Mouse (Mus musculus): ENCODE measurements around the gene Epb41l3. TPM values are rescaled to one million over a fixed set of nuclear protein-coding genes. Genes with fewer than 3 reads are reported as not detected.

Gene Epb41l3
- polyA plus RNA-seq, 1 experiment: 41.4 TPM

DNA sequence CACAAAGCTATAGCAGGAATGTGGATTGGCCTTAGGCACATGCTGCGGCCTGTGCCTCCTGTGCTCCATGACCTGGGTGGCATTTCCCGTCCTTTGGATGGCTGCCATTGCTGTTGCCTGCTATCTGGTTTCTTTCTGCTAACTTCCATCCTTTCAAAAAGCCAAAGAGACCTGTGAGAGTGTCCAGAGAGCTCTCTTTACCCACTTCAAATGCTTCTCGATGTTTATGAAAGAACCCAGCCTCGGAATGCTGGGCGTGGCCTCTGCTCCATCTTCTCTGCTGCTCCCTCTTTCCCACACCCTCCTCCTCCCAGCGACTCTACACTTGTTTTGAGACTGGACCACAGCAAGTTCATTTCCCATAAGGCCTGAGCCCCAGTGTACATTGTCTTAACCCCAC is 120.3 kb downstream of the Epb41l3 start:
- Histone ChIP-seq H3K79me3 (ENCODE audit: low read depth) (peaks cover 20% of the 10 kb centered on the region), H3K36me3 (ENCODE audit: control insufficient read depth, insufficient read depth) (no peaks in the 10 kb centered on the region), H3K27me3 (ENCODE audit: control insufficient read depth, insufficient read depth, insufficient read length) (no peaks in the 10 kb centered on the region), H3K4me3 (ENCODE audit: insufficient read depth, poor library complexity, severe bottlenecking) (no peak overlapping the region), H3ac (ENCODE audit: control insufficient read depth, insufficient read length, low read depth) (no peak overlapping the region), H3K79me2 (ENCODE audit: control insufficient read depth, insufficient read depth) (peaks cover 67% of the 10 kb centered on the region)
- TF ChIP-seq USF1 (IDR thresholded peaks at IDR 0.05; ENCODE audit: low read depth) (no peak), CTCF (IDR thresholded peaks at IDR 0.05; ENCODE audit: control insufficient read depth, insufficient read depth, insufficient read length) (no peak), FOSL1 (IDR thresholded peaks at IDR 0.05; ENCODE audit: insufficient read depth, low read length, poor library complexity, severe bottlenecking) (no peak), MAX (IDR thresholded peaks at IDR 0.05) (no peak), CEBPB (IDR thresholded peaks at IDR 0.05; ENCODE audit: low read depth) (no peak), MYOG (IDR thresholded peaks at IDR 0.05; ENCODE audit: control insufficient read depth, extremely low read depth, insufficient read length) (no peak), MYOD1 (IDR thresholded peaks at IDR 0.05; ENCODE audit: control insufficient read depth, insufficient read length, low read depth) (no peak)

DNA sequence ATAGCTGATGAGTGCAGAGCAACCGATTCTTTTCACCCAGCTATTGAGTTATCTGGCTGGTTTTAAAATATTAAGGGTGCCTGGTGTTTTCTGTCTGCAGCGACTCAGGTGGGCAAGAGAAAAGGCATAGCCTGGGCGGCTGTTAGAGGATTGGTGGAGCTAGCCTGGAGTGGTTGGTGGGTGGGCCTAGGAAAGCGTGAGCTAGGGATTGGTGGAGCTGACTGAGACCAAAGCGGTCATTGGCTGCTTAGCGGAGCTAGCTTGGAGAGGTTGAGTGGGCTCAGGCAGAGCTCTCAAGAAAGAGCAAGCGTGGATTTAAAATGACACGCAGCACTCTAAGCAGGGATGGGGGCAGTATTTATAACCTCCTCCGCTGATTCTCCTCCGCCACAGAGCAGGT is 121.2 kb downstream of the Epb41l3 start:
- no peak overlapping the region for H3ac ChIP-seq (ENCODE audit: control insufficient read depth, insufficient read length, low read depth)
- H3K79me2 ChIP-seq (ENCODE audit: control insufficient read depth, insufficient read depth): peaks cover 59% of the 10 kb centered on the region
- H3K79me3 ChIP-seq (ENCODE audit: low read depth): peaks cover 20% of the 10 kb centered on the region
- H3K36me3 ChIP-seq (ENCODE audit: control insufficient read depth, insufficient read depth): no peaks in the 10 kb centered on the region
- no peak overlapping the region for H3K4me3 ChIP-seq (ENCODE audit: insufficient read depth, poor library complexity, severe bottlenecking)
- no peak for TF ChIP-seq MAX (IDR thresholded peaks at IDR 0.05)
- TF ChIP-seq MYOG (IDR thresholded peaks at IDR 0.05; ENCODE audit: control insufficient read depth, extremely low read depth, insufficient read length): no peak
- TF ChIP-seq USF1 (IDR thresholded peaks at IDR 0.05; ENCODE audit: low read depth): no peak
- TF ChIP-seq FOSL1 (IDR thresholded peaks at IDR 0.05; ENCODE audit: insufficient read depth, low read length, poor library complexity, severe bottlenecking): no peak
- no peak for TF ChIP-seq CTCF (IDR thresholded peaks at IDR 0.05; ENCODE audit: control insufficient read depth, insufficient read depth, insufficient read length)
- no peak for TF ChIP-seq MYOD1 (IDR thresholded peaks at IDR 0.05; ENCODE audit: control insufficient read depth, insufficient read length, low read depth)
- no peak for TF ChIP-seq CEBPB (IDR thresholded peaks at IDR 0.05; ENCODE audit: low read depth)
- H3K27me3 ChIP-seq (ENCODE audit: control insufficient read depth, insufficient read depth, insufficient read length): no peaks in the 10 kb centered on the region

DNA sequence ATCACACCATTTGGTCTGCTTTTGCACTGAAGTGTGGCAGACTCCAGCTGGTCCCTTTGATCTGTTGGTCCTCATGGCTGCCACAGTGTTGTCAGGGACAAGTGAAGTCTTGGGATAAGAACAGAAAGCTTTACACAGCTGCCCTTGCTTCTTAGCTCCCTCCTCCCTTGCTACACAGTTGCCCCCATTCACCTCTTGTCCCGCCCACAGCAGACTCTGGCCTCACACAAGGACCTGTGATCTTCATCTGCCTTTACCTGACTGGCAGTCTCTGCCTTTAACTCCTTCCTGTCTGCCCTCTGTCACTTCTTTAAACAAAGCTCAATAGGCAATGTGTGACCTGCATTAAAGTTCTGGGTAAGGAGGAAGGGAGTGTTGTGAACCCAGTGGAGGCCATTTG is 123.3 kb downstream of the Epb41l3 start:
- peaks cover 19% of the 10 kb centered on the region for H3K79me3 ChIP-seq (ENCODE audit: low read depth)
- H3ac ChIP-seq (ENCODE audit: control insufficient read depth, insufficient read length, low read depth): no peak overlapping the region
- no peaks in the 10 kb centered on the region for H3K27me3 ChIP-seq (ENCODE audit: control insufficient read depth, insufficient read depth, insufficient read length)
- TF ChIP-seq FOSL1 (IDR thresholded peaks at IDR 0.05; ENCODE audit: insufficient read depth, low read length, poor library complexity, severe bottlenecking) (no peak), MAX (IDR thresholded peaks at IDR 0.05) (no peak), USF1 (IDR thresholded peaks at IDR 0.05; ENCODE audit: low read depth) (no peak), CTCF (IDR thresholded peaks at IDR 0.05; ENCODE audit: control insufficient read depth, insufficient read depth, insufficient read length) (no peak), MYOG (IDR thresholded peaks at IDR 0.05; ENCODE audit: control insufficient read depth, extremely low read depth, insufficient read length) (no peak), CEBPB (IDR thresholded peaks at IDR 0.05; ENCODE audit: low read depth) (no peak), MYOD1 (IDR thresholded peaks at IDR 0.05; ENCODE audit: control insufficient read depth, insufficient read length, low read depth) (no peak)
- H3K4me3 ChIP-seq (ENCODE audit: insufficient read depth, poor library complexity, severe bottlenecking): no peak overlapping the region
- peaks cover 49% of the 10 kb centered on the region for H3K79me2 ChIP-seq (ENCODE audit: control insufficient read depth, insufficient read depth)
- no peaks in the 10 kb centered on the region for H3K36me3 ChIP-seq (ENCODE audit: control insufficient read depth, insufficient read depth)

DNA sequence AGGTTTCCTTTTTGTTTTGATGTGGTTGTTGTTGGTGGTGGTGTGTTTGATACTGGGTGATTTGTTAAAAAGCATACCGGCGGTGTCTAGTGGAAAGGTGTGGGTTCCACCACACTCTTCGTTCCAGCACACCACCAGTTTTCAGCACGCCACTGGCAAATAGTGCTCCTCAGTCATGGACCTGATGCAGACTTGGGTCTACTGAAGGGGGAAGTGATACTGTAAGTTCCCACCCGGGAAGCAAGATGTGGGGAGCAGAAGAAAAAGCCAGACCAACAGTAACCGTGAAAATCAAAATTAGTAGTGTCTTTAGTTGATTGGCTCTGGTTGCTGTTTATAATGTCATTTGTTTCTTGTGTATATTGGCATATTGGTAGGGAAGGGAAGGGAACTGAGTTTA is 124.3 kb downstream of the Epb41l3 start:
- Histone ChIP-seq H3ac (ENCODE audit: control insufficient read depth, insufficient read length, low read depth) (no peak overlapping the region), H3K27me3 (ENCODE audit: control insufficient read depth, insufficient read depth, insufficient read length) (no peaks in the 10 kb centered on the region), H3K79me2 (ENCODE audit: control insufficient read depth, insufficient read depth) (peaks cover 40% of the 10 kb centered on the region), H3K79me3 (ENCODE audit: low read depth) (peaks cover 16% of the 10 kb centered on the region), H3K36me3 (ENCODE audit: control insufficient read depth, insufficient read depth) (no peaks in the 10 kb centered on the region), H3K4me3 (ENCODE audit: insufficient read depth, poor library complexity, severe bottlenecking) (no peak overlapping the region)
- no peak for TF ChIP-seq USF1 (IDR thresholded peaks at IDR 0.05; ENCODE audit: low read depth)
- no peak for TF ChIP-seq CEBPB (IDR thresholded peaks at IDR 0.05; ENCODE audit: low read depth)
- no peak for TF ChIP-seq CTCF (IDR thresholded peaks at IDR 0.05; ENCODE audit: control insufficient read depth, insufficient read depth, insufficient read length)
- TF ChIP-seq MYOG (IDR thresholded peaks at IDR 0.05; ENCODE audit: control insufficient read depth, extremely low read depth, insufficient read length): no peak
- TF ChIP-seq FOSL1 (IDR thresholded peaks at IDR 0.05; ENCODE audit: insufficient read depth, low read length, poor library complexity, severe bottlenecking): no peak
- TF ChIP-seq MYOD1 (IDR thresholded peaks at IDR 0.05; ENCODE audit: control insufficient read depth, insufficient read length, low read depth): no peak
- TF ChIP-seq MAX (IDR thresholded peaks at IDR 0.05): no peak

DNA sequence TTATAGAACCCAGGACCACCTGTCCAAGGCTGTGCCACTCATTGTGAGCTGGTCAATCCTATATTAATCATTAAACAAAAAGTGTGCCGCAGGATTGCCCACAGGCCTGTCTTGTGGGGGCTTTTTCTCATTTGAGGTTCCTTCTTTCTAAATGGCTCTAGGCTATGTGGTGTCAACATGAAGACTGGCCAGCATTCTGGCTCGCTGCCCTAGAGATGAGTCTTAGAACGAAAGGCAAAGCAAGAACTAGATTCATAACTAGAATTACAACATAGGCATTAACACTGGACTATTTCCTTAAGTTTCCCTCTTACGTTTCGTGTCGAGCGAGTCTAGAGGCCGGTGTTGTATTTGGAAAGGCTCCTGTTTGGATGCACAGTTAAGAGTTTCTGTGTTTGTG is 125.5 kb downstream of the Epb41l3 start:
- Histone ChIP-seq H3K27me3 (ENCODE audit: control insufficient read depth, insufficient read depth, insufficient read length) (no peaks in the 10 kb centered on the region), H3K4me3 (ENCODE audit: insufficient read depth, poor library complexity, severe bottlenecking) (no peak overlapping the region), H3ac (ENCODE audit: control insufficient read depth, insufficient read length, low read depth) (no peak overlapping the region), H3K79me2 (ENCODE audit: control insufficient read depth, insufficient read depth) (peaks cover 29% of the 10 kb centered on the region), H3K36me3 (ENCODE audit: control insufficient read depth, insufficient read depth) (no peaks in the 10 kb centered on the region), H3K79me3 (ENCODE audit: low read depth) (peaks cover 16% of the 10 kb centered on the region)
- TF ChIP-seq MYOG (IDR thresholded peaks at IDR 0.05; ENCODE audit: control insufficient read depth, extremely low read depth, insufficient read length) (no peak), MYOD1 (IDR thresholded peaks at IDR 0.05; ENCODE audit: control insufficient read depth, insufficient read length, low read depth) (no peak), CTCF (IDR thresholded peaks at IDR 0.05; ENCODE audit: control insufficient read depth, insufficient read depth, insufficient read length) (no peak), CEBPB (IDR thresholded peaks at IDR 0.05; ENCODE audit: low read depth) (no peak), MAX (IDR thresholded peaks at IDR 0.05) (no peak), USF1 (IDR thresholded peaks at IDR 0.05; ENCODE audit: low read depth) (no peak), FOSL1 (IDR thresholded peaks at IDR 0.05; ENCODE audit: insufficient read depth, low read length, poor library complexity, severe bottlenecking) (no peak)

Data from C2C12 (cell line).